Mouse (Mus musculus) spleen, adult 2 months (tissue): Measurements from ENCODE around the gene Exoc6. TPM values are rescaled to one million over a fixed set of nuclear protein-coding genes. Genes with fewer than 3 reads are reported as not detected.

Experiments used
- DNase-seq, 2 experiments: peaks; one replicate each; pipeline versions ENCODE4 v3.0.0 to v3.0.0-alpha.2; 2012 to 2021; ENCODE audit warnings: low spot score in 2 of 2, low read depth in 1 of 2
- H3K27ac ChIP-seq: fragments of 200-500 bp; 2 replicates; pipeline ENCODE4 v1.5.1; 2012; ENCODE audit warnings: low read length, inconsistent platforms; ENCODE audit not compliant: insufficient read depth
- H3K27me3 ChIP-seq: fragments of 200-500 bp; 2 replicates; pipeline ENCODE4 v1.6.1; 2012; ENCODE audit warnings: mild to moderate bottlenecking, moderate library complexity, low read length, inconsistent platforms; ENCODE audit not compliant: control insufficient read depth, insufficient read depth
- H3K36me3 ChIP-seq: fragments of 200-500 bp; 2 replicates; pipeline ENCODE4 v1.6.1; 2012; ENCODE audit warnings: mild to moderate bottlenecking, low read length, inconsistent platforms; ENCODE audit not compliant: control insufficient read depth, insufficient read depth
- H3K4me1 ChIP-seq: fragments of 200-500 bp; 2 replicates; pipeline ENCODE4 v1.6.1; 2011; ENCODE audit warnings: inconsistent platforms; ENCODE audit not compliant: control insufficient read depth, insufficient read depth, insufficient read length
- H3K4me3 ChIP-seq: fragments of 200-500 bp; 2 replicates; pipeline ENCODE4 v1.5.1; 2011; ENCODE audit warnings: mild to moderate bottlenecking, inconsistent platforms; ENCODE audit not compliant: insufficient read depth, insufficient read length; ENCODE audit errors: extremely low read depth
- CTCF ChIP-seq: fragments of 200-500 bp; IDR thresholded peaks from 2 replicates; pipeline ENCODE4 v1.5.1; 2011; ENCODE audit warnings: mild to moderate bottlenecking, inconsistent platforms; ENCODE audit not compliant: insufficient read depth, insufficient read length, insufficient replicate concordance; ENCODE audit errors: extremely low read depth
- POLR2A ChIP-seq: fragments of 200-500 bp; IDR thresholded peaks from 2 replicates; pipeline ENCODE4 v1.6.1; 2011; ENCODE audit warnings: low read depth, low read length, inconsistent platforms
- WGBS: fragments of 180-500 bp; shearing (Covaris S2); methylation state at CpG from one replicate; pipeline ENCODE4 v1.1.7; 2018; 5-methylcytosine and 5-hydroxymethylcytosine counted together
- polyA plus RNA-seq: library from polyadenylated mRNA; depleted of rRNA; stranded (reverse); fragments of >200 nt; gene quantifications from 2 replicates; pipeline ENCODE4 v1.2.3, GENCODE M21; 2012

The Exoc6 gene
- polyA plus RNA-seq, 1 experiment, result 8.6 TPM

- no peak for TF ChIP-seq CTCF
- TF ChIP-seq POLR2A, result no peak
- no peaks in the 10 kb centered on the region for H3K27me3 ChIP-seq
- no peak overlapping the region for H3K4me3 ChIP-seq
- 21% methylated on average over 8 of the region's 8 CpGs for WGBS
- H3K27ac ChIP-seq, result no peak overlapping the region
- DNase-seq, result no peak
- peaks cover 3% of the 10 kb centered on the region; the same call in 1 of the 2 replicates for H3K4me1 ChIP-seq
- peaks cover 19% of the 10 kb centered on the region for H3K36me3 ChIP-seq
Observed at GRCm38 (mm10) chr19:37585684-37586083, 35.5 kb downstream of the Exoc6 start.

- peaks cover 32% of the 10 kb centered on the region for H3K36me3 ChIP-seq
Observed at GRCm38 (mm10) chr19:37590544-37590943, 40.3 kb downstream of the Exoc6 start.

GRCm38 (mm10) chr19:37601968-37602848, 52.0 kb downstream of the Exoc6 start:
- WGBS, result 43% methylated on average over 22 of the region's 22 CpGs
- TF ChIP-seq CTCF (no peak), POLR2A (no peak)
- peak in 1 of 2 experiments; percentile 12 for DNase-seq
- Histone ChIP-seq H3K36me3 (peaks cover 17% of the 10 kb centered on the region), H3K27me3 (no peaks in the 10 kb centered on the region), H3K27ac (no peak overlapping the region), H3K4me1 (no peaks in the 10 kb centered on the region), H3K4me3 (no peak overlapping the region)

More at GRCm38 (mm10) chr19:37590544-37590943, 40.3 kb downstream of the Exoc6 start:
- Histone ChIP-seq H3K27ac (no peak overlapping the region), H3K4me1 (peaks cover 3% of the 10 kb centered on the region; the same call in 1 of the 2 replicates), H3K27me3 (no peaks in the 10 kb centered on the region), H3K4me3 (no peak overlapping the region)
- DNase-seq, result no peak
- WGBS, result 94% methylated on average over 7 of the region's 7 CpGs
- TF ChIP-seq POLR2A (no peak), CTCF (no peak)

GRCm38 (mm10) chr19:37609991-37610390, 59.8 kb downstream of the Exoc6 start:
- TF ChIP-seq POLR2A (no peak), CTCF (no peak)
- no peaks in the 10 kb centered on the region for H3K27me3 ChIP-seq
- H3K36me3 ChIP-seq, result peaks cover 7% of the 10 kb centered on the region
- no peak overlapping the region for H3K4me3 ChIP-seq
- H3K27ac ChIP-seq, result no peak overlapping the region
- no peaks in the 10 kb centered on the region for H3K4me1 ChIP-seq
- 94% methylated on average over 7 of the region's 7 CpGs for WGBS
- no peak for DNase-seq

GRCm38 (mm10) chr19:37612893-37613292, 62.7 kb downstream of the Exoc6 start:
- Histone ChIP-seq H3K27ac (no peak overlapping the region), H3K36me3 (peaks cover 12% of the 10 kb centered on the region), H3K4me3 (no peak overlapping the region), H3K27me3 (no peaks in the 10 kb centered on the region), H3K4me1 (no peaks in the 10 kb centered on the region)
- WGBS, result 71% methylated on average over 7 of the region's 7 CpGs
- DNase-seq, result no peak
- TF ChIP-seq POLR2A (no peak), CTCF (no peak)

- Histone ChIP-seq H3K4me1 (no peaks in the 10 kb centered on the region), H3K27me3 (no peaks in the 10 kb centered on the region), H3K4me3 (no peak overlapping the region), H3K27ac (no peak overlapping the region), H3K36me3 (peaks cover 10% of the 10 kb centered on the region)
- DNase-seq, result no peak
- TF ChIP-seq CTCF (no peak), POLR2A (no peak)
- 94% methylated on average over 4 of the region's 4 CpGs for WGBS
Observed at GRCm38 (mm10) chr19:37615039-37615630, 64.9 kb downstream of the Exoc6 start.

- DNase-seq, result no peak
Observed at GRCm38 (mm10) chr19:37647994-37648393, 97.8 kb downstream of the Exoc6 start.

More at GRCm38 (mm10) chr19:37647994-37648393, 97.8 kb downstream of the Exoc6 start:
- H3K4me1 ChIP-seq, result no peaks in the 10 kb centered on the region
- TF ChIP-seq CTCF (no peak), POLR2A (no peak)
- H3K27me3 ChIP-seq, result no peaks in the 10 kb centered on the region
- H3K27ac ChIP-seq, result no peak overlapping the region
- H3K36me3 ChIP-seq, result peaks cover 4% of the 10 kb centered on the region; the same call in 1 of the 2 replicates
- 80% methylated on average over 2 of the region's 2 CpGs for WGBS
- no peak overlapping the region for H3K4me3 ChIP-seq
